Mouse (Mus musculus) C2C12 (cell line): ENCODE results near the gene Hivep2.

Experiments used
- CTCF ChIP-seq: IDR thresholded peaks from one replicate; pipeline ENCODE4 v1.5.1; 2011; ENCODE audit not compliant: control insufficient read depth, insufficient read depth, insufficient read length
- MAX ChIP-seq: IDR thresholded peaks from one replicate; pipeline ENCODE4 v1.6.1; 2011; ENCODE audit warnings: mild to moderate bottlenecking, control low read depth
- MYOD1 ChIP-seq: IDR thresholded peaks from one replicate; pipeline ENCODE4 v1.6.1; 2011; ENCODE audit warnings: low read depth; ENCODE audit not compliant: control insufficient read depth, insufficient read length
- MYOG ChIP-seq: IDR thresholded peaks from one replicate; pipeline ENCODE4 v1.6.1; 2011; ENCODE audit not compliant: control insufficient read depth, insufficient read length; ENCODE audit errors: extremely low read depth

- no peak for TF ChIP-seq CTCF
- no peak for TF ChIP-seq MAX
- no peak for TF ChIP-seq MYOG
- no peak for TF ChIP-seq MYOD1
Measured at GRCm38 (mm10) chr10:14017338-14017737, 51.5 kb downstream of the Hivep2 start.
